Mouse (Mus musculus) forebrain, embryonic 11.5 days (tissue): ENCODE data around the gene Pbx1. TPM values are rescaled to one million over a fixed set of nuclear protein-coding genes. Genes with fewer than 3 reads are reported as not detected.

Source experiments
- ATAC-seq: fragments of 200-750 bp; cut with Nextera tagmentation; replicated peaks from 2 replicates; pipeline ENCODE4 v1.8.0; 2017; ENCODE audit warnings: moderate TSS enrichment; ENCODE audit not compliant: low FRiP score
- DNase-seq: peaks from one replicate; pipeline ENCODE4 v3.0.0-alpha.2; 2017; ENCODE audit warnings: low spot score
- H3K27ac ChIP-seq: fragments of 300-500 bp; sonication (generic); 2 replicates; pipeline ENCODE4 v1.5.1; 2014; ENCODE audit warnings: low read depth, low read length
- H3K27me3 ChIP-seq: fragments of 300-500 bp; sonication (generic); 2 replicates; pipeline ENCODE4 v1.6.1; 2014; ENCODE audit warnings: mild to moderate bottlenecking, low read length, mixed read lengths; ENCODE audit not compliant: control insufficient read depth, insufficient read depth
- H3K36me3 ChIP-seq: fragments of 300-500 bp; sonication (generic); 2 replicates; pipeline ENCODE4 v1.6.1; 2014; ENCODE audit warnings: mild to moderate bottlenecking, low read length, moderate library complexity, mixed read lengths; ENCODE audit not compliant: control insufficient read depth, insufficient read depth
- H3K4me1 ChIP-seq: fragments of 300-500 bp; sonication (generic); replicated peaks from 2 replicates; pipeline ENCODE4 v1.6.1; 2014; ENCODE audit warnings: low read length, mixed read lengths; ENCODE audit not compliant: control insufficient read depth, insufficient read depth
- H3K4me2 ChIP-seq: fragments of 300-500 bp; sonication (generic); 2 replicates; pipeline ENCODE4 v1.6.1; 2014; ENCODE audit warnings: low read depth, mild to moderate bottlenecking, low read length, moderate library complexity, mixed read lengths; ENCODE audit not compliant: severe bottlenecking
- H3K4me3 ChIP-seq: fragments of 300-500 bp; sonication (generic); 2 replicates; pipeline ENCODE4 v1.5.1; 2014; ENCODE audit warnings: low read depth, low read length
- H3K9ac ChIP-seq: fragments of 300-500 bp; sonication (generic); 2 replicates; pipeline ENCODE4 v1.6.1; 2014; ENCODE audit warnings: low read length
- H3K9me3 ChIP-seq: fragments of 300-500 bp; sonication (generic); 2 replicates; pipeline ENCODE4 v1.6.1; 2016; ENCODE audit warnings: low read length, mixed read lengths; ENCODE audit not compliant: control insufficient read depth
- WGBS: fragments of 180-500 bp; shearing (Covaris S2); extraction: QIAGEN DNeasy Blood & Tissue Kit; methylation state at CpG from one replicate; pipeline ENCODE4 v1.1.7; 2014; 5-methylcytosine and 5-hydroxymethylcytosine counted together
- polyA plus RNA-seq: library from polyadenylated mRNA; unstranded; fragments of >200 nt; fragmentation: Nextera tagmentation; extraction: Ambion mirVana; gene quantifications from 2 replicates; pipeline ENCODE4 v1.2.1, GENCODE M21; 2014

Pbx1 gene
- polyA plus RNA-seq, 1 experiment from 2014 or later: 51.1 TPM

- Histone ChIP-seq H3K27me3 (no peaks in the 10 kb centered on the region), H3K36me3 (no peaks in the 10 kb centered on the region), H3K4me2 (no peak overlapping the region), H3K4me1 (no peaks in the 10 kb centered on the region), H3K9ac (no peak overlapping the region), H3K4me3 (no peak overlapping the region), H3K9me3 (no peaks in the 10 kb centered on the region), H3K27ac (no peak overlapping the region)
- 73% methylated on average over 2 of the region's 2 CpGs for WGBS
- ATAC-seq: no peak
- DNase-seq: no peak
Observed at GRCm38 (mm10) chr1:168098806-168099205, 333.3 kb downstream of the Pbx1 start.

- Histone ChIP-seq H3K9me3 (no peaks in the 10 kb centered on the region), H3K36me3 (no peaks in the 10 kb centered on the region), H3K4me2 (no peak overlapping the region), H3K9ac (no peak overlapping the region), H3K4me3 (no peak overlapping the region), H3K4me1 (peaks cover 3% of the 10 kb centered on the region; the same call in 1 of the 2 replicates), H3K27me3 (no peaks in the 10 kb centered on the region; the same call in 1 of the 2 replicates), H3K27ac (no peak overlapping the region)
- ATAC-seq: no peak
- DNase-seq: no peak
- WGBS: 31% methylated on average over 4 of the region's 4 CpGs
Observed at GRCm38 (mm10) chr1:168094671-168095070, 337.4 kb downstream of the Pbx1 start.

- Histone ChIP-seq H3K9me3 (no peaks in the 10 kb centered on the region), H3K4me1 (peaks cover 3% of the 10 kb centered on the region; the same call in 1 of the 2 replicates), H3K27me3 (no peaks in the 10 kb centered on the region; the same call in 1 of the 2 replicates), H3K4me2 (no peak overlapping the region), H3K4me3 (no peak overlapping the region), H3K36me3 (no peaks in the 10 kb centered on the region), H3K27ac (no peak overlapping the region), H3K9ac (no peak overlapping the region)
- DNase-seq: no peak
- 0 out of 2 replicates have a peak, but pooled peaks have one; percentile 21 for ATAC-seq
- WGBS: 80% methylated on average over 2 of the region's 2 CpGs
Observed at GRCm38 (mm10) chr1:168093044-168093443, 339.0 kb downstream of the Pbx1 start.

- WGBS: 52% methylated on average over 4 of the region's 4 CpGs
- DNase-seq: no peak
Observed at GRCm38 (mm10) chr1:168091627-168092026, 340.4 kb downstream of the Pbx1 start.

GRCm38 (mm10) chr1:168088680-168089079 lies 343.4 kb downstream of the Pbx1 start:
- no peak overlapping the region for H3K27ac ChIP-seq
- no peaks in the 10 kb centered on the region; the same call in 1 of the 2 replicates for H3K27me3 ChIP-seq
- H3K9me3 ChIP-seq: no peaks in the 10 kb centered on the region
- peaks cover 3% of the 10 kb centered on the region; the same call in 1 of the 2 replicates for H3K4me1 ChIP-seq
- WGBS: 66% methylated on average over 7 of the region's 7 CpGs
- H3K9ac ChIP-seq: no peak overlapping the region
- H3K4me3 ChIP-seq: no peak overlapping the region
- DNase-seq (no peak), ATAC-seq (no peak)
- H3K36me3 ChIP-seq: no peaks in the 10 kb centered on the region
- H3K4me2 ChIP-seq: no peak overlapping the region

More at GRCm38 (mm10) chr1:168091627-168092026, 340.4 kb downstream of the Pbx1 start:
- Histone ChIP-seq H3K9me3 (no peaks in the 10 kb centered on the region), H3K9ac (no peak overlapping the region), H3K27ac (no peak overlapping the region), H3K27me3 (no peaks in the 10 kb centered on the region; the same call in 1 of the 2 replicates), H3K4me3 (no peak overlapping the region), H3K4me1 (peaks cover 3% of the 10 kb centered on the region; the same call in 1 of the 2 replicates), H3K4me2 (no peak overlapping the region), H3K36me3 (no peaks in the 10 kb centered on the region)
- no peak for ATAC-seq

- Histone ChIP-seq H3K9me3 (no peaks in the 10 kb centered on the region), H3K4me2 (no peak overlapping the region), H3K36me3 (no peaks in the 10 kb centered on the region), H3K9ac (no peak overlapping the region), H3K4me1 (no peaks in the 10 kb centered on the region), H3K27me3 (no peaks in the 10 kb centered on the region), H3K4me3 (no peak overlapping the region), H3K27ac (no peak overlapping the region)
- 92% methylated on average over 6 of the region's 6 CpGs for WGBS
- no peak for DNase-seq
- no peak for ATAC-seq
Observed at GRCm38 (mm10) chr1:168079394-168079767, 352.7 kb downstream of the Pbx1 start.

- Histone ChIP-seq H3K27me3 (no peaks in the 10 kb centered on the region), H3K9me3 (no peaks in the 10 kb centered on the region)
- WGBS: 65% methylated on average over 10 of the region's 10 CpGs
Observed at GRCm38 (mm10) chr1:168078746-168079393, 353.2 kb downstream of the Pbx1 start.

GRCm38 (mm10) chr1:168071974-168072373 lies 360.1 kb downstream of the Pbx1 start:
- no peak overlapping the region for H3K4me2 ChIP-seq
- no peaks in the 10 kb centered on the region for H3K9me3 ChIP-seq
- DNase-seq (no peak), ATAC-seq (no peak)
- H3K4me3 ChIP-seq: no peak overlapping the region
- H3K36me3 ChIP-seq: no peaks in the 10 kb centered on the region
- 81% methylated on average over 5 of the region's 5 CpGs for WGBS
- H3K4me1 ChIP-seq: 0 out of 2 replicates have a peak, but pooled peaks cover 2% of the 10 kb centered on the region
- H3K9ac ChIP-seq: no peak overlapping the region
- H3K27me3 ChIP-seq: no peaks in the 10 kb centered on the region
- H3K27ac ChIP-seq: no peak overlapping the region

More at GRCm38 (mm10) chr1:168078746-168079393, 353.2 kb downstream of the Pbx1 start:
- no peak for ATAC-seq
- no peak overlapping the region for H3K27ac ChIP-seq
- no peak for DNase-seq
- H3K4me1 ChIP-seq: no peaks in the 10 kb centered on the region
- H3K4me2 ChIP-seq: no peak overlapping the region
- H3K4me3 ChIP-seq: no peak overlapping the region
- H3K9ac ChIP-seq: no peak overlapping the region
- H3K36me3 ChIP-seq: no peaks in the 10 kb centered on the region
